ENCODE assay signal across 8 mouse cellular contexts in genomic region chr9:110624361-110625166, GRCm38 (mm10). TPM values are rescaled to one million over a fixed set of nuclear protein-coding genes. Genes with fewer than 3 reads are reported as not detected.
A peak's percentile ranks its signal among the peaks of the same experiment; 100 is the strongest.
DNase-seq lines count a peak whose midpoint lies in the region; ATAC-seq and TF ChIP-seq lines count a peak whose summit lies in the region.

Nradd (minus strand) TSS chr9:110624452.

- H3K9me3 ChIP-seq in G1E (replicated peaks): no peaks in the 10 kb centered on the region
- H3K9me3 ChIP-seq in forebrain, embryonic 14.5 days (replicated peaks; ENCODE audit: control insufficient read depth, low read length): no peaks in the 10 kb centered on the region
- no peaks in the 10 kb centered on the region for H3K9me3 ChIP-seq in heart, postnatal 0 days (replicated peaks; ENCODE audit: control insufficient read depth, low read length)
- no peaks in the 10 kb centered on the region for H3K9me3 ChIP-seq in liver, embryonic 13.5 days (replicated peaks)
- H3K9me3 ChIP-seq in neural tube, embryonic 13.5 days: no peaks in the 10 kb centered on the region

- DNase-seq in G1E (ENCODE audit: low spot score): peak; percentile 62
- DNase-seq in cerebellum, adult 11-12 months: peak; percentile 92
- DNase-seq in forebrain, embryonic 14.5 days (ENCODE audit: low spot score): peak; percentile 97
- DNase-seq in heart, postnatal 0 days (ENCODE audit: low spot score): peak; percentile 92
- DNase-seq in kidney, postnatal 36 days: peak; percentile 93
- peak; percentile 78 for DNase-seq in liver, embryonic 13.5 days

- H3K4me1 ChIP-seq in G1E (ENCODE audit: insufficient read depth, low read depth, low read length): peaks cover 31% of the 10 kb centered on the region
- H3K4me1 ChIP-seq in forebrain, embryonic 14.5 days (ENCODE audit: control insufficient read depth, insufficient read depth, low read length): peaks cover 12% of the 10 kb centered on the region; the same call in 1 of the 2 replicates
- 0 out of 2 replicates have a peak, but pooled peaks cover 4% of the 10 kb centered on the region for H3K4me1 ChIP-seq in heart, postnatal 0 days (ENCODE audit: control insufficient read depth, insufficient read depth)
- H3K4me1 ChIP-seq in liver, embryonic 13.5 days (replicated peaks): peaks cover 22% of the 10 kb centered on the region
- peaks cover 27% of the 10 kb centered on the region for H3K4me1 ChIP-seq in neural tube, embryonic 13.5 days (replicated peaks)
- H3K4me1 ChIP-seq in testis, adult 2 months (ENCODE audit: control insufficient read depth, insufficient read depth, low read length): peaks cover 10% of the 10 kb centered on the region

- H3K4me2 ChIP-seq in forebrain, embryonic 14.5 days (ENCODE audit: low read length): peak within 1 kb of the TSS; percentile 98
- peak within 1 kb of the TSS; percentile 92 for H3K4me2 ChIP-seq in heart, postnatal 0 days (ENCODE audit: low read depth, low read length)
- H3K4me2 ChIP-seq in liver, embryonic 13.5 days: peak within 1 kb of the TSS; percentile 97
- peak within 1 kb of the TSS; percentile 97 for H3K4me2 ChIP-seq in neural tube, embryonic 13.5 days

- H3K27me3 ChIP-seq in G1E (ENCODE audit: insufficient read depth, low read length): no peaks in the 10 kb centered on the region
- no peaks in the 10 kb centered on the region for H3K27me3 ChIP-seq in forebrain, embryonic 14.5 days (replicated peaks; ENCODE audit: control insufficient read depth, insufficient read depth, low read length)
- no peaks in the 10 kb centered on the region for H3K27me3 ChIP-seq in heart, postnatal 0 days (ENCODE audit: control insufficient read depth, insufficient read depth, low read length)
- no peaks in the 10 kb centered on the region for H3K27me3 ChIP-seq in liver, embryonic 13.5 days
- no peaks in the 10 kb centered on the region for H3K27me3 ChIP-seq in neural tube, embryonic 13.5 days
- H3K27me3 ChIP-seq in testis, adult 2 months (ENCODE audit: control insufficient read depth, insufficient read depth, low read length): no peaks in the 10 kb centered on the region

- TF ChIP-seq CTCF in G1E (IDR thresholded peaks at IDR 0.05; ENCODE audit: low read depth, low read length): no peak
- no peak for TF ChIP-seq CTCF in heart, postnatal 0 days (IDR thresholded peaks at IDR 0.05; ENCODE audit: low read depth)
- no peak for TF ChIP-seq CTCF in testis, adult 2 months (IDR thresholded peaks at IDR 0.05; ENCODE audit: control insufficient read depth, insufficient read depth, insufficient replicate concordance, low read depth, low read length)

- peak within 1 kb of the TSS; percentile 68 for H3K4me3 ChIP-seq in G1E (ENCODE audit: low read depth, low read length)
- peak within 1 kb of the TSS; percentile 47 for H3K4me3 ChIP-seq in forebrain, embryonic 14.5 days (ENCODE audit: low read depth, low read length)
- H3K4me3 ChIP-seq in heart, postnatal 0 days (ENCODE audit: low read depth, low read length): peak within 1 kb of the TSS; percentile 60
- H3K4me3 ChIP-seq in liver, embryonic 13.5 days (replicated peaks): peak within 1 kb of the TSS; percentile 65
- H3K4me3 ChIP-seq in neural tube, embryonic 13.5 days: peak within 1 kb of the TSS; percentile 53
- peak within 1 kb of the TSS; percentile 82 for H3K4me3 ChIP-seq in testis, adult 2 months (ENCODE audit: control insufficient read depth, low read depth, low read length)

- 1% methylated on average over 41 of the region's 41 CpGs for WGBS in forebrain, embryonic 14.5 days
- WGBS in heart, postnatal 0 days: 3% methylated on average over 41 of the region's 41 CpGs
- 11% methylated on average over 41 of the region's 41 CpGs for WGBS in liver, embryonic 13.5 days (ENCODE audit: insufficient replicate concordance)
- under 1% methylated on average over 41 of the region's 41 CpGs for WGBS in neural tube, embryonic 13.5 days

- peak; percentile 60 for TF ChIP-seq POLR2A in testis, adult 2 months (IDR thresholded peaks at IDR 0.05; ENCODE audit: control insufficient read depth, low read depth, low read length)

- H3K36me3 ChIP-seq in G1E (replicated peaks): peaks cover 100% of the 10 kb centered on the region
- H3K36me3 ChIP-seq in forebrain, embryonic 14.5 days (ENCODE audit: control insufficient read depth, insufficient read depth, low read length): peaks cover 19% of the 10 kb centered on the region
- peaks cover 36% of the 10 kb centered on the region for H3K36me3 ChIP-seq in heart, postnatal 0 days (replicated peaks; ENCODE audit: control insufficient read depth, insufficient read depth, low read length)
- H3K36me3 ChIP-seq in liver, embryonic 13.5 days: peaks cover 36% of the 10 kb centered on the region
- H3K36me3 ChIP-seq in neural tube, embryonic 13.5 days: peaks cover 36% of the 10 kb centered on the region
- H3K36me3 ChIP-seq in testis, adult 2 months (ENCODE audit: control insufficient read depth, insufficient read depth, low read length): no peaks in the 10 kb centered on the region

- no peak for TF ChIP-seq EP300 in heart, postnatal 0 days (IDR thresholded peaks at IDR 0.05; ENCODE audit: low read depth)

- H3K9ac ChIP-seq in forebrain, embryonic 14.5 days (ENCODE audit: low read length): peak within 1 kb of the TSS; percentile 78
- peak within 1 kb of the TSS; percentile 53 for H3K9ac ChIP-seq in heart, postnatal 0 days (replicated peaks; ENCODE audit: low read depth, low read length)
- H3K9ac ChIP-seq in liver, embryonic 13.5 days: peak within 1 kb of the TSS; percentile 72
- peak within 1 kb of the TSS; percentile 78 for H3K9ac ChIP-seq in neural tube, embryonic 13.5 days

- ATAC-seq in G1E (ENCODE audit: extremely low read depth, insufficient number of reproducible peaks, low FRiP score, poor library complexity, severe bottlenecking): peak; percentile 73
- ATAC-seq in forebrain, embryonic 14.5 days: peak; percentile 97
- peak; percentile 92 for ATAC-seq in heart, postnatal 0 days (ENCODE audit: insufficient read depth, low read depth)
- ATAC-seq in liver, embryonic 13.5 days (ENCODE audit: low read depth): peak; percentile 92
- ATAC-seq in neural tube, embryonic 13.5 days (ENCODE audit: low read depth): peak; percentile 95

- H3K27ac ChIP-seq in forebrain, embryonic 14.5 days (ENCODE audit: low read depth, low read length): peak within 1 kb of the TSS; percentile 83
- H3K27ac ChIP-seq in heart, postnatal 0 days (ENCODE audit: low read depth): peak within 1 kb of the TSS; percentile 84
- peak within 1 kb of the TSS; percentile 39 for H3K27ac ChIP-seq in liver, embryonic 13.5 days
- peak within 1 kb of the TSS; percentile 88 for H3K27ac ChIP-seq in neural tube, embryonic 13.5 days (replicated peaks)
- H3K27ac ChIP-seq in testis, adult 2 months (ENCODE audit: control insufficient read depth, insufficient read depth, low read depth, low read length): peak within 1 kb of the TSS; percentile 69

RNA-seq across cellular contexts. Expression of gene Nradd, which starts in this region (rescaled TPM):
- total RNA-seq in G1E (2014; fragmentation: Nextera tagmentation) (1.3 TPM in 1 of 2 replicates, not detected in the other), G1E (2017) (5.8 and 7.3 TPM in 2 replicates)
- 1.8 and 2.2 TPM in 2 replicates for polyA plus RNA-seq in G1E (2012)
- 25.3 and 26.8 TPM in 2 replicates for polyA plus RNA-seq in forebrain, embryonic 14.5 days (2014; fragmentation: Nextera tagmentation; extraction: Ambion mirVana)
- 7.9 and 22.8 TPM in 2 replicates for total RNA-seq in heart, postnatal 0 days (2014; rRNA removed; ENCODE audit: low replicate concordance)
- polyA plus RNA-seq in heart, postnatal 0 days (2015; fragmentation: Nextera tagmentation; extraction: Ambion mirVana): 10.4 and 11.5 TPM in 2 replicates
- polyA plus RNA-seq in liver, embryonic 13.5 days (2015; fragmentation: Nextera tagmentation; extraction: Ambion mirVana): 2.7 and 2.8 TPM in 2 replicates
- 38.0 and 39.3 TPM in 2 replicates for polyA plus RNA-seq in neural tube, embryonic 13.5 days (2015; fragmentation: Nextera tagmentation; extraction: Ambion mirVana)
- 12.2 and 13.2 TPM in 2 replicates for polyA plus RNA-seq in testis, adult 2 months (2012; rRNA removed)

Comparison
In these comparisons a context has a peak if more than half of its experiments do, and no peak if none do; other contexts are left out.
1. Peak in every context shown above with its lines: DNase-seq, ATAC-seq, H3K4me3 ChIP-seq and H3K27ac ChIP-seq.